In the genomic region with DNA sequence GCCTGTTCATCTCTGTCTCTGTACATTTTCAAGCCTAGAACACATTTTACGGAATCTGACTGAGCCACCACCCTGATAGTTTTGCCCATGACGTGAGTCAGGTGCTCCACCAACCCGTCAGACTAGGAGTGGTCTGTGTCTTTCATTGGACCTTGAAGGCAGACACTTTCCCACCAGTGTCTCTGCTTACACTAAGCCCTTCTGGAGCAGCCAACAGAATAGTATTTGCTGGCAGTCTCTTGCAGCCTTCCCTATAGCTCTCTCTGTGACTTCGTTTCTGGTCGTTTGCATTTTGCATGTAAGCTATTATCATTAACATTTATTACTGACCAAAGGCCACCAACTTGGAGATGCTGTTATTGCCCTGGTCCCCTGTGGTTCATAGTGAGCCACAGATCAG, we compare ENCODE assay signal across 19 mouse cellular contexts.
"Had no signal": no experiment of that assay in that cellular context is flagged by ENCODE, and none has a peak within 500 bp of the region (broad histone marks: within the 10 kb centered on the region; RNA-seq: fewer than 3 reads in every experiment).

No protein-coding gene starts in this region.

- H3K27ac ChIP-seq: layer of hippocampus, adult 2 months; liver, embryonic 12.5 days; liver, embryonic 15.5 days; lung, embryonic 15.5 days; macrophage; midbrain, embryonic 12.5 days; midbrain, embryonic 15.5 days; neural tube, embryonic 12.5 days; neural tube, embryonic 15.5 days; stomach, embryonic 15.5 days had no signal

- DNase-seq: kidney, adult 18-20 months; kidney, adult 9 months; kidney, postnatal 14 days; layer of hippocampus, adult 9-11 months; liver; retina, postnatal 1 day; right cerebral cortex, postnatal 25 days; spleen, adult 18-20 months; thymus, postnatal 25 days had no signal

- H3K4me3 ChIP-seq: layer of hippocampus, adult 2 months; liver, embryonic 12.5 days; liver, embryonic 15.5 days; lung, embryonic 15.5 days; midbrain, embryonic 12.5 days; midbrain, embryonic 15.5 days; neural tube, embryonic 12.5 days; neural tube, embryonic 15.5 days; stomach, embryonic 15.5 days had no signal

- H3K9me3 ChIP-seq: liver, embryonic 12.5 days; liver, embryonic 15.5 days; lung, embryonic 15.5 days; midbrain, embryonic 12.5 days; midbrain, embryonic 15.5 days; neural tube, embryonic 12.5 days; neural tube, embryonic 15.5 days; stomach, embryonic 15.5 days had no signal

- H3K4me1 ChIP-seq: liver, embryonic 12.5 days; liver, embryonic 15.5 days; neural tube, embryonic 15.5 days; stomach, embryonic 15.5 days had no signal

- H3K27me3 ChIP-seq: liver, embryonic 12.5 days; liver, embryonic 15.5 days; lung, embryonic 15.5 days; midbrain, embryonic 12.5 days; midbrain, embryonic 15.5 days; neural tube, embryonic 12.5 days; neural tube, embryonic 15.5 days; stomach, embryonic 15.5 days had no signal

- ATAC-seq: liver, embryonic 12.5 days; midbrain, embryonic 15.5 days had no signal

- H3K4me2 ChIP-seq: liver, embryonic 12.5 days; liver, embryonic 15.5 days; lung, embryonic 15.5 days; midbrain, embryonic 12.5 days; midbrain, embryonic 15.5 days; neural tube, embryonic 12.5 days; neural tube, embryonic 15.5 days; stomach, embryonic 15.5 days had no signal

- H3K9ac ChIP-seq: liver, embryonic 12.5 days; liver, embryonic 15.5 days; lung, embryonic 15.5 days; midbrain, embryonic 12.5 days; midbrain, embryonic 15.5 days; neural tube, embryonic 12.5 days; neural tube, embryonic 15.5 days; stomach, embryonic 15.5 days had no signal

- H3K36me3 ChIP-seq: liver, embryonic 12.5 days; liver, embryonic 15.5 days; lung, embryonic 15.5 days; midbrain, embryonic 12.5 days; midbrain, embryonic 15.5 days; neural tube, embryonic 12.5 days; neural tube, embryonic 15.5 days; stomach, embryonic 15.5 days had no signal
